Mouse (Mus musculus) E14TG2a.4 (cell line): ENCODE data around the gene Trappc10.

ENCODE experiments used
- CTCF ChIP-seq: conservative IDR thresholded peaks from 2 replicates; pipeline ENCODE4 v1.5.1; 2014; ENCODE audit warnings: low read length
- NANOG ChIP-seq: IDR thresholded peaks from 2 replicates; pipeline ENCODE4 v1.6.1; 2014; ENCODE audit warnings: borderline replicate concordance, low read length, mixed read lengths
- POU5F1 ChIP-seq: IDR thresholded peaks from 2 replicates; pipeline ENCODE4 v1.6.1; 2014; ENCODE audit warnings: low read length, borderline replicate concordance

GRCm38 (mm10) chr10:78259230-78259629 is 14.8 kb upstream of the Trappc10 start:
- TF ChIP-seq CTCF = no peak
- TF ChIP-seq NANOG = no peak
- no peak for TF ChIP-seq POU5F1
